Mouse (Mus musculus) bone marrow macrophage, adult 2 months (primary cell): Measurements from ENCODE around the gene Rhof.

Experiments
- CTCF ChIP-seq: IDR thresholded peaks from 2 replicates; pipeline ENCODE4 v1.5.1; 2012; ENCODE audit warnings: low read depth, mild to moderate bottlenecking, low read length, moderate library complexity
- POLR2A ChIP-seq: IDR thresholded peaks from 2 replicates; pipeline ENCODE4 v1.6.1; 2012; ENCODE audit warnings: mild to moderate bottlenecking, low read depth, low read length, borderline replicate concordance

GRCm38 (mm10) chr5:123080041-123080440 lies 52.5 kb downstream of the Rhof start:
- TF ChIP-seq POLR2A (no peak), CTCF (no peak)
